11 mouse cellular contexts compared by ENCODE assay signal in the genomic region with DNA sequence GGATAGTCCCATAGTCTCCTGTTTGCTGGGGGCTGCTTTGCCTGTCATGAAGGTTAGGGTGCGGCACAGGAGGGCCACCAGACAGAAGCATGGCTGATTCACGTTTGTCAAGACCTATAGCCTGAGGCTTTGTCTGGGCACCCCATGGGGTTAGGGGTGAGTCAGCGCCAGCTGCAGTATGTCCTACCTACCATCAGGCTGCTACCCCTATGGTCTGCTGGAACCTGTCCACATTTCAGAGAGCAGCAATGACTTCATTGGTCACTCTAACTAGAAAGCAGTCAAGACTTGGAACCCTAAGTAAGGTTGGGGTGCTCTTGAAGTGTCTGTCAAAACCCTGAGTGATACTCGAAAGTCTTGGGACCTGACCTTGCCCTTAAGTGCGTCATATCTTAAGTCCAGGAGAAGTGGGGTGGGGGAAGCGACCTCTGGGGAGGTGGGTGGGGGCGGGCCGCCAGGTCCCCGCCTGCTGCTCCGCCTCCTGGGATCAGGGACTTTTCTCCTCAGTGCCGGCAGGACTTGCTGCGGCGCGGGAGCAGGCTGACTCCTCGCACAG. TPM values are rescaled to one million over a fixed set of nuclear protein-coding genes. Genes with fewer than 3 reads are reported as not detected.
DNase-seq lines count a peak whose midpoint lies in the region; ATAC-seq and TF ChIP-seq lines count a peak whose summit lies in the region.
"Had no signal": no experiment of that assay in that cellular context is flagged by ENCODE, and none has a peak within 500 bp of the region (broad histone marks: within the 10 kb centered on the region; RNA-seq: fewer than 3 reads in every experiment).

A gene (plus strand): TSS at position 506 of the 556 bp plus-strand sequence.

- no peaks in the 10 kb centered on the region for H3K4me1 ChIP-seq in liver, embryonic 12.5 days
- H3K4me1 ChIP-seq in liver, postnatal 0 days (ENCODE audit: insufficient read depth) = no peaks in the 10 kb centered on the region
- H3K4me1 ChIP-seq in embryonic facial prominence, embryonic 13.5 days = peaks cover 56% of the 10 kb centered on the region

- TF ChIP-seq CTCF in liver, postnatal 0 days (IDR thresholded peaks at IDR 0.05; ENCODE audit: low read depth) = no peak

- H3K9ac ChIP-seq in liver, embryonic 12.5 days = no peak within 1 kb of the TSS
- no peak within 1 kb of the TSS for H3K9ac ChIP-seq in liver, postnatal 0 days (replicated peaks)
- peak within 1 kb of the TSS; percentile 68 for H3K9ac ChIP-seq in embryonic facial prominence, embryonic 13.5 days

- H3K36me3 ChIP-seq in liver, embryonic 12.5 days = peaks cover 28% of the 10 kb centered on the region
- H3K36me3 ChIP-seq in liver, postnatal 0 days (replicated peaks; ENCODE audit: insufficient read depth, low read length) = peaks cover 24% of the 10 kb centered on the region
- H3K36me3 ChIP-seq in embryonic facial prominence, embryonic 13.5 days = peaks cover 33% of the 10 kb centered on the region

- peak within 1 kb of the TSS; percentile 25; the same call in 1 of the 2 replicates for H3K4me2 ChIP-seq in liver, embryonic 12.5 days
- H3K4me2 ChIP-seq in liver, postnatal 0 days (ENCODE audit: low read depth, low read length) = no peak within 1 kb of the TSS
- peak within 1 kb of the TSS; percentile 59 for H3K4me2 ChIP-seq in embryonic facial prominence, embryonic 13.5 days

- H3K4me3 ChIP-seq in liver, embryonic 12.5 days = no peak within 1 kb of the TSS
- H3K4me3 ChIP-seq in liver, postnatal 0 days (ENCODE audit: low read depth, low read length) = no peak within 1 kb of the TSS
- peak within 1 kb of the TSS; percentile 41 for H3K4me3 ChIP-seq in embryonic facial prominence, embryonic 13.5 days
- H3K4me3 ChIP-seq: left cerebral cortex, adult 2 months had no signal

- no peak for DNase-seq in frontal cortex, adult 2 months (ENCODE audit: extremely low spot score in 1 of 2, low spot score in 1 of 2)
- no peak for DNase-seq in liver, postnatal 0 days
- peak; percentile 6 for DNase-seq in lung, postnatal 25 days (ENCODE audit: low spot score)
- DNase-seq in layer of hippocampus, adult 11-12 months (ENCODE audit: low spot score) = no peak
- DNase-seq: thymus, postnatal 36 days had no signal

- 13% methylated on average over 15 of the region's 15 CpGs for WGBS in liver, embryonic 12.5 days (ENCODE audit: insufficient replicate concordance)
- 14% methylated on average over 15 of the region's 15 CpGs for WGBS in liver, postnatal 0 days (ENCODE audit: insufficient replicate concordance)
- WGBS in embryonic facial prominence, embryonic 13.5 days = 7% methylated on average over 15 of the region's 15 CpGs

- no peaks in the 10 kb centered on the region for H3K9me3 ChIP-seq in liver, embryonic 12.5 days (replicated peaks)
- H3K9me3 ChIP-seq in liver, postnatal 0 days (ENCODE audit: low read length) = no peaks in the 10 kb centered on the region
- no peaks in the 10 kb centered on the region for H3K9me3 ChIP-seq in embryonic facial prominence, embryonic 13.5 days

- no peak for TF ChIP-seq EP300 in liver, postnatal 0 days (IDR thresholded peaks at IDR 0.05; ENCODE audit: low read depth)

- no peak within 1 kb of the TSS for H3K27ac ChIP-seq in liver, embryonic 12.5 days
- no peak within 1 kb of the TSS for H3K27ac ChIP-seq in liver, postnatal 0 days (ENCODE audit: low read depth)
- H3K27ac ChIP-seq in embryonic facial prominence, embryonic 13.5 days = peak within 1 kb of the TSS; percentile 44; the same call in 1 of the 2 replicates
- H3K27ac ChIP-seq: left cerebral cortex, adult 2 months had no signal

- ATAC-seq in frontal cortex, adult (ENCODE audit: low TSS enrichment) = no peak
- no peak for ATAC-seq in liver, embryonic 12.5 days
- no peak for ATAC-seq in liver, postnatal 0 days
- no peak for ATAC-seq in embryonic facial prominence, embryonic 13.5 days (ENCODE audit: insufficient number of reproducible peaks, insufficient read depth, low FRiP score, low TSS enrichment, low read depth)
- no peak for ATAC-seq in megakaryocyte, adult 5-6 weeks (ENCODE audit: poor library complexity, severe bottlenecking)

- H3K27me3 ChIP-seq in liver, embryonic 12.5 days (replicated peaks) = peaks cover 45% of the 10 kb centered on the region
- H3K27me3 ChIP-seq in liver, postnatal 0 days (ENCODE audit: insufficient read depth, low read length) = peaks cover 13% of the 10 kb centered on the region; the same call in 1 of the 2 replicates
- peaks cover 11% of the 10 kb centered on the region for H3K27me3 ChIP-seq in embryonic facial prominence, embryonic 13.5 days
- H3K27me3 ChIP-seq: CH12.LX had no signal

RNA-seq across cellular contexts. Expression of the gene that starts here (rescaled TPM):
- polyA plus RNA-seq in frontal cortex, adult 2 months (2012; rRNA removed) = 12.1 and 13.2 TPM in 2 replicates
- polyA plus RNA-seq in liver, embryonic 12.5 days (2016; fragmentation: Nextera tagmentation; extraction: Ambion mirVana) = 0.31 and 0.68 TPM in 2 replicates
- 0.05 and 0.13 TPM in 2 replicates for polyA plus RNA-seq in liver, postnatal 0 days (2015; fragmentation: Nextera tagmentation; extraction: Ambion mirVana)
- polyA plus RNA-seq in embryonic facial prominence, embryonic 13.5 days (2015; fragmentation: Nextera tagmentation; extraction: Ambion mirVana) = 24.6 and 26.0 TPM in 2 replicates
- total RNA-seq in megakaryocyte, adult 5-6 weeks (2015) = 0.20 and 0.93 TPM in 2 replicates
- 0.16 and 1.1 TPM in 2 replicates for total RNA-seq in megakaryocyte, adult 5-6 weeks (2017)
